Mouse (Mus musculus) frontal cortex, postnatal 25 days (tissue): ENCODE data around the gene Ntm.

Experiments
- DNase-seq, 2 experiments: peaks; one replicate each; pipeline ENCODE4 v3.0.0; 2022; ENCODE audit warnings: low spot score in 2 of 2

Gene Ntm

DNA sequence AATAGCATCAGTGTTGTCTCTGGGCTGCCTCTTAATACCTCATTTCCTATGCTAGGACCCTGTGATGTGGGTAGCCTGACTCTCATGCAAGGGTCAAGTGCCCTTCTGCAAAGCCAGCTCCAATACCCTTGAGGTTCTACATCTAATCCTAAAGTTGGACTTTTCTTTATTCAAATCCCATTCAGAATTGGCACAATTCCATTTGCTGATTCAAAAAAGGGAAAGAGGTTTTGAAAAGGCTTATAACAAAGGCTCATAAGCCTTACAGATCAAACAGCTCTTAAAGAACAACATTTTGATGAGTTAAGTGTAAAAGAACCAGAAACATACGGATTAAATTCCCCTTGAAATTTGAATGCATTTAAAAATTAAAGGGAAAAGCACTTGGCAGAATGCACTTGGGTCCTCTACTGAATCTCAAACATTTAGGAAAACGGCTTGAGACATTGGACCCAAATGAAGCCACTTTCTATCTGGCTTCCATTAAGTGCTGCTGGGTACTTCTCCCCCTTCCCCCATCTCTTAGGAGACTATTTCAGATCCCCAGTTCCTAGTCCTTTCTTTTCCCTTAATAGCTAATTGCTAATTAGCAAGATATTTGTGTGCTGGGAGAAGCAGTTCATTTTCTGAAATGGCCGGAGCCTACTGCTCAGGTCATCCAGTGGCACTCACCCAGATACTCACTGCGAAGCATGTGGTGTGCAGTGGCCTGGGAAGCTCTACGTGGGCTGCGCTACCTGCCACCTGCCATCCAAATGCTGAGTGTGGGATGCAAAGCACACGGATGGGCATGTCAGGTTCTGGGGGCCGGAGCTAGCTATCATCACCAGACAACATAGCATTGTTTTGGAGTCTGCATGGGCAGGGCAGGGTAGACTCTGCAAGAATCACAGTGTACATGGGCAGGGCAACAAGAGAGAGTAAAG is 720.2 kb downstream of the Ntm start:
- DNase-seq, result no peak

DNA sequence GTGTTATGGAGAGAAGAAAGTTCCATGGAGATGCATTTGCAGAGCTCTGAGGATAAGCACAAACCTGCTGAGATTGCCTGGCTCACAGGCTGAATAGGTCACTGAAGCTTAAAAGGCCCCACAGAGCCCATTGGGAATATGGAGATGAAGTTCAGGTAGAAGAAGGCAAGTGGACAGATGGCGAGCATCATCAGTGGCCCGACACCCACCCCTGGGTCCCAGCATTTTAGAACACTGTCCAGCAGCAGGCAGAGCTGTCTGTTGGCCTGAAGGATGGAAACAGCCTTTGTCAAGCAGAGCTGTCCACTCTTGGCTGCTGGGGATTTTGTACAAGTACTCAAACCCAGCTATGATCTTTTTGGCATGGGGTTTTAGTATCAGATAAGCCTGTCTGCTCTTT is 722.1 kb downstream of the Ntm start:
- DNase-seq, result no peak

DNA sequence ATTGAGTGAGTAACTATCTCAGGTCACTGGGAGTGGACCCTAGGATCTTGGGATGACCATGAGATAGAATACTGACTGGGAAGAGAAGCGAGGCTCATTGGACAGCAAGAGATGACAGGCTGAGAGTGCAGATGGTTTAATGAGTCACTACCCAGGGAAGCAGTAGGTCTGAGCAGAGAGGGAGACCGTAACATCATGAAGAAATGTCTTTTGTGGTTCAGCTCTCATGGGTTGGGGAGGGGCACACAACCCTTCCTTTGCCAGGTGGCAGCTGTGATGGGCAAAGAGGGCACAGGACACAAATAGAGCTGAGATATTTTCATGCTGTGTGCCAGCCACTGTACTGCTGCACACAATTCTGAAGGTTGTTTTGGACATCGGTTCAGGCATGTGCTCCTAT is 724.0 kb downstream of the Ntm start:
- DNase-seq, result no peak

DNA sequence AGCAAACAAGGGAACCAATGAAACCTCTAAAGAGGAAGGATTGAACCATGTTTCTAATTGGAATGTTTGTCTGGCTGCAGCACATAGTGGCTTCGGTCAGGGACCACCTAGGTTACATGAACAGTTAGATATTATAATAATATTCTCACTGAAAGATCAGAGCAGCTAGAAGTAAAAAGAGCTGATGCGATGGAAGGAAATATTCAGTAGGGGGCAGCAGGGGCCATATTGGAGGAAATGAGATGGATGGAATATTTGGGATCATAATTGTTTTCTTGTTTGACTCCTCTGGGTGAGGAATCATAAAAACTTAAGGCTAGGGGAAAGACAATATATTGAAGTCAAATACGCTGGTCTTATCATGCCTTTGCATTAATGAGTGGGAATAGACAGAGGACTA is 726.2 kb downstream of the Ntm start:
- no peak for DNase-seq

DNA sequence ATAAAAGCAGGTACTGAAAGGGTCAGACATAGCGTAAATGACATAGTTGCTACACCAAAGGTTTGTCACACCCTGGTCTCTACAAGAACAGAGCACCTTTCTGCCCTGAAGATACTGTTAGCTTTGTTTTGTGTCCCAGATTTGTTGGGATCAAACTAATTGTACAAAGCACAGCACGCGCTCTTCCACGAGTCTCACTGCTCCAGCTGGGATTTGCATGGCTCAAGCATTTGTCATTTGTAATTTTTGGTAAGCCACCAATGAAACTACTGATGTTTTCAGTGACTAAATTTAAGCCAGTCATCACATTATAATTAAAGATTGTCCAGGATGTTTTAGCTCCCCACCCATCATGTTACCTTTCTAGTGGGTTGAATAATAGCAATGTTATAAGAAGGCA is 735.2 kb downstream of the Ntm start:
- no peak for DNase-seq

DNA sequence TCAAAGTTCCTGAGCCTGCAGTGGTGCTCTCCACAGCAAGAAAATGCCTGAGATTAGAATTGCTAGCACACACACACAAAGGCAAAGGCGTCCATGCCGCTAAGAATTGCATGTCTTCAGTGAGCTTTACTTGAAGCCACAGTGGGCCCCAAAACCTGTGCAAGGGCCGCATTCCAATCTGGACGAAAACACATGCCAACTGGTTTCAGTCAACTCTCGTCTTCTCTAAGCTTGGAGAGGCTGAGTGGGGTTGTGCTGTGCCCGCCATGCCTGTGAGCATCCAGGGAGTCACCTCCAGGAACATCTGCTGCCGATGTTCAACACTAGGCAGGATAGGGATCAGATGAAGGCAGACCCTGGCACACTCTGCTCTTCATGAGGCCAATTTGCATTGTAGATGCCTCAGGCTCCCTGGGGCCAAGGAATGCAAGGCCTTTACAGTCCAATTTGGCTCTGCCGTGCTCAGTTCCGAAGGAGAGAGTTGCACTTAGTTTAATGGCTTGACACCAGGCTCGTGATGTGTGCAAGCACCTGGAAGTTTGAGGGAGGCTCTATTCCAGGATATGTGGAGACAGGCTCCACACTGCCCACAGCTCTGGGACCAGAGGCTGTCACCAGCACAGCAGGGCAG is 739.9 kb downstream of the Ntm start:
- no peak for DNase-seq

DNA sequence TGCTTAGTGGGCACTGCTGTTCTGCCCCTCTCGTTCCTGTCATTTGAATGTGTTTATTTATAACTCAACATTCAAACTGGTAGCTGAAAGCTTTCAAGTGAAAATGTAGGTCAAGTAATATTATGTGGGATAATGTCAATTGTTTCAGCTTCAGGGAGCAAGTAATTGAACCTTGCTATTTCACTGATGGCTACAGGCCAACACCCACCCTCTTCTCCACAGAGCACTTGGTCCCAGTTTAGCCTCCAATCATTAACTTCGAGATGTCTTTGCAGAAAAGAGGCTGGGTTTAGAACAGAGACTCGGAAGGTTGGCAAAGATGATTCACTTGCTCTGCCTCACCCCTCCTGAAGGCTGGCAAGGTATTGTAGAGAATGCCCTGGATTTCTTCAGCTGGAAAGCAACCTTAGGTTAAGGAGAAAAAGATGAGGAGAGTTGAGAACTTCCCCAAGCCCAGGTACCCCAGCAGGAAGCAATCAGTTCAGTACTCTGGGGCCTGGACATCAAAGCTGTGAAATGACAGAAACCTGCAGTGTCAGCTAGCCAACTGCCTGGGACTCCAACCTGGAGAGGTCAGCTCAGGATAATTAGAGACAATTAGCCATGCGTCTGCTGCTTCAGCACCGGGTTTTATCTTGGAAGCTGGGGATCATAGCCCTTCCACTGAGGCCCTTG is 741.9 kb downstream of the Ntm start:
- no peak for DNase-seq

DNA sequence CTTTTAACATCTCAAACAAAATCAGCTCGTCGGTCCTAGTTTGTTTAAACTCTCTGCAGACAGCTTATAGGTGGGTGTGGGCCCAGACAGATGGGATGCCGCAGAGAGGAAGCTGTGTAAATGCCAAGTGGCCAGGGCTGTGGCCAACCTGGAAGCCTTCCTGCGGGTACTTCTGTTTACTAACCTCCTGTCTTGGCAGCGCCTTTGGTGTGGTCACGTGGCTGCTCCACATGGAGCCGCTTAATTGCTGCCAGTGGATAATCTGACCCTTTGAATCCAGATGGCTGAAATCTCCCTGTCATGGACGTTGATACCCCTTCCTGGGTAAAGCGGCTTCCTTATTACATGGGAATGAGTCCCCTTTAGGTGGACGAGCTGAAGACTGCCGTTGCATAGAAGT is 742.4 kb downstream of the Ntm start:
- DNase-seq, result peak in 1 of 2 experiments; percentile 28

DNA sequence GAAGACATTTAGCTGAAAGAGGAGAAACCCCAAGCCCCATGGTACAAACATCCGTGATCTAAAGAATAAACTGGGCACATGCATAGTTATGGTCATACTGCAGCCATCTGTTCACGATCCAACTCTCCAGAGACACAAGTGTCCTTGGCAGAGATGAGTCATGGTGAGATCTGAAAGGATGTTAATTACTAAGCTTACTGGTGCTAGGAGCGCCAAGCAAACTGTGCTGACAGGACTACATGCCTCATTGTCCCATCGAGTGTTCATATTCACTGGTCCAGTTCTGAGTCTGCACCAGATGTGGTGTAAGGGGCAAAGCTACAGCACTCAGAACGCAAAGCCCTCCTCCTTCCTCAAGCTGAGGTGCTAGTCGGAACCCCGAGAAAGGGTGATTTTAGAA is 745.0 kb downstream of the Ntm start:
- no peak for DNase-seq

DNA sequence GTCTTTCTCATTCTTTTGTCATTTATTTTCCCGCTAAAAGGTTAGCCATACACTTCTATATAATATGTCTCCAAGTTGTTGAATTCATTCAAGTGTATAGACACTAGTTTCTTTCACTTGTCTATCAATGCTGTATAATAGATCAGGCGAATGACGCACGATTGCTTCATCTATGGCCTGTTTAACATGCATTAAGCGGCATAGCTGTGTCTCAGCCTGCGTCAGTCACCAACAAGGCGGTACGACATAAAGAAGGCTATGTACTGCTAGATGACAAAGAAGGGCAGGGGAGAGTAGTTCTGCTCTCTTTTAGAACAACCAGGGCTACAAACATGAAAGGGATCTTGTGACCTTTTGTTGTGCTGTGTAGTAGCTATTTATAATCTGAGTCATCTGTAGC is 746.4 kb downstream of the Ntm start:
- no peak for DNase-seq

DNA sequence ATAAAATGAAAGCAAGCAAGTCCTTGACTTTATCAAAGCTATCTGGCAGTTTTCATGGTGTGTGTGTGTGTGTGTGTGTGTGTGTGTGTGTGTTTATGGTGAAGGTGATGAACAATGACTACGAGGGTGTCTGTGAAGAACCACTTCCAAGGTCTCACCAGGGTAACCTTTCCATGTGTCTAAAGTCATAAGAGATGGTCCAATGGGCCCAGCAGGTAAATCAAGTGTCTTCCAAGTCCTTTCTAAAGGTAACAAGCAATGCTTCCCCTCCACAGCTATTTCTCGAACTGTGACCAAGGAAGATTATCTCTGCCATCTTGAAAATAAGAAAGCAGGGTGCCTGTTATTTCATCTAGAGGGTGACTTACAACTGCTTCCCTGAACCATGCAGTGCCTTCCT is 747.1 kb downstream of the Ntm start:
- DNase-seq, result no peak

DNA sequence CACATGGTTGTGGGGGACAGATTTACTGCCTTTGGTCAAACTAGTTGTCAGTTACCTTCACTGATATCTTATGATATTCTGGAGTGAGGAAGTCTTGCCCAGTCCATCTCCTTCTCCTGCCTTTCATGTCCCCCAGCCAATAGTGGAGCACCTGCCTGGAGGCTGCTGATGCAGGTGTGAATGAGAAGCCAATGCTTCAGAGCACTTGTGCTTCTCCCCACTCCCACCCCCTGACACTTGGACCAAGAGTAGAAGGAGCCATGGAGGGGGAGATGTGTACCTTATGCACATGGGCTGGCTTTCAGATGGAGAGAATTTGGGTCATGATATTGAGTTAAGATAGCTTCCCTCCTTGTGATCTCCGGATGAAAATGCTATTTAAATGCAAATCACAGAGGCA is 747.7 kb downstream of the Ntm start:
- no peak for DNase-seq

DNA sequence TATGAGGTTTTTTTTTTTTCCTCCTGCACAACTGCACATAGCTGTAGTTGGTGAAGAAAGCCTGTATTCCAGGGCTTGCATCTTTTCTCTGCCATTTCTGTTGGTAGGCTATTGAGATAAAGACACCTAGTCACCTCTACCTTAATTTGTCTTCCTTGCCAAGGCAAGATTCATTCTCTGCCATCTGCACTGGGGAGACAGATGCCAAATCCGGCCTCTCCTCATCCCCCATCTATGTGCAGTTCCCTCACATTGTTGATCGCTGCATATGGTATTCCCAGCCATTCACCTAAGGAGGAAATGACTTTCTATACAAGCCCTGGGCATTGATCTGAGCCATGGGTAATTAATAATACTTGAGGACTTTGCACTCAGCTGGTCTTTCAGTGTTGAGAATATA is 753.7 kb downstream of the Ntm start:
- no peak for DNase-seq

DNA sequence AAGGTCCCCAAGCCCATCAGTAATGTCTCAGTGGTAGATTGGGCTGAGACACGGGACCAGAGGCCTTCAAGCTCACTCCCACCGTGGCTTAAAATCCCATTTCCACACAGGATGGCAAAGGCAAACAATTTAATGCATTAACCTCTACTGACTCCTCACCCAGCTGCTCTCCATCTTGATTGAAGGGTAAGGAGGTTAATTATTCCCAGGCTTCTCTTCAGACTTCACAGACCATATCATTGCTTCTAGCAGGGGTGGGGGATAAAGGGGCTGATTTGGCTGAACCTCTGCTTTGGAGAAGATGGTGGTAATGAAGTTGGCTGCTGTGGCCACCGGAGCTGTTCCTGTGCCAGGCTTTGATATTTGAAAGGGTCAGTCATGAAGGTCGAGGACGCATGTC is 754.8 kb downstream of the Ntm start:
- DNase-seq, result no peak

DNA sequence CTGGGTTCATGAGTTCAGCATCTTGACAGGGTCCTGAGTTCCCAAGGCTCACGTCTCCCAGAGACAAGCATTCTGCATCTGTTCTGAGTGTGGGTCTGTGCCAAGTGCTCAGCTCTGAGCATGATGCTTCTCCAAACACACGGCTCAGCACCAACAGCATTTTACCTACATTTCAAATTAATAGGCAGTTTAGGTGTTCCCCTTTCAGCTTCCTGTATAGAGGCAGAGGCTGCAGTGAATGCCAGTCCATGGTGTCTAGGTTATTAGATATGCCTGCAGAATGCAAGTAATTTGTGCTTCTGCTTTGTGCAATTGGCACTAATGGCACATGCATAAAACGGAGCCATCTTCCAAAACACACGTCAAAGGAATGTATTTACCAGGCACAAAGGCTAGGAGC is 757.3 kb downstream of the Ntm start:
- no peak for DNase-seq

DNA sequence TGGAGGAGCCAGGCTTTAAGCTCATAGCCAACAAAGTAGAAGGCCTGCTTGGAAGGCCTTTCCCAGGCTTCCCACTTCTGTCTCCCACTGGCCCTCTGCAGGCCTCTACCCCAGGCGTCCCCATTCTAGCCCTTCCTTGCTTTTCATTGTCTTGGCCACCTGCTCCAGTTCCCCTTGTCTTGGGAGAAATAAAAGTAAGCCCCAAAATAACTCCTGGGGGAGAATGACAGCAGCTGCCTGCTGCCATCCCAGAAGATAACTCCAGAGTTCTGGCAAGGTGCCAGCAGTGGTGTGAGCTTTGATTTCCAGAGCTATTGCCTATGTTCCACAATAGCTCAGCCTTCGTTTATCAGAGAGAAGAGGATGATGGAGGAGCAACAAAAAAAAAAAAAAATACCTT is 760.7 kb downstream of the Ntm start:
- no peak for DNase-seq

DNA sequence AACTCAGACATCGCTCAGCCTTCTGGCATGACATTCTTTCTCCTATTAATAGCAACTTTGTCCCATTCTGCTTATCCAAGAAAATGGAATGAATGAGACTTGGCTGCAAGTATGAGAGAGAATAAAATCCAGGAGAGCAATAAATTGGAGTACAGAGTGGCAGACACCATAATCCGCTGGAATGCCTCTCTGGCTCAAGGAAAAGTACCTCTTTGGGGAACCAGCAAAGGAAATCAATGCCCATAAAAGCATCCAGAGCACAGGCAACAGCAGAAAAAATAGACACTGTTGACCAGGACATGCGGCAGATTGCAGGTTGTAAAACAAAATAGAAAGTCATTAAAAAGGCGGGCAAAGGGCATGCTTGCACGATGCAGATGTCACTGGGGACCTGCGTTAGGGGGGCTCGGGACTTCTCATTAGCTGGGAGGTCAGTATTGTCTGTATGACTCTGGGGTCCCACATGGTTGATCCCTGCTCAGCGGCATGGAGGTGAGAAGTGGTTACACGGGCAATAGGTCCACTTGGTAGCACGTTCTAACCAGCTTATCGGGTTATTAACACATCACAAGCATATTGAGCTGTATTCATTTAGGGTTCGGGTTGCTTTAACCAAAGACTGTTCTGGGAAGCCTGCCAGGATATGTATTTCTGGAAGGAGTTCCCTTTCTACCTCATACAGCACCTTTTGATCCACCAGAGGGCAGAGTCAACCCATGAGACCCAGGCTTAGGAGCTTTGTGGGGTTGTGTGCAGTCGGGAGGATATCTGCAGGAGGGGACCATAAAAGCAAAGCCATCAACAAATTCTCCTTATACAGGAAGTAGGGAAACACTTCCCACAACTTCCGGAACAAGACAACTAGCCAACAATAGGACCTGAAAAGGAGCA is 761.5 kb downstream of the Ntm start:
- DNase-seq, result no peak

DNA sequence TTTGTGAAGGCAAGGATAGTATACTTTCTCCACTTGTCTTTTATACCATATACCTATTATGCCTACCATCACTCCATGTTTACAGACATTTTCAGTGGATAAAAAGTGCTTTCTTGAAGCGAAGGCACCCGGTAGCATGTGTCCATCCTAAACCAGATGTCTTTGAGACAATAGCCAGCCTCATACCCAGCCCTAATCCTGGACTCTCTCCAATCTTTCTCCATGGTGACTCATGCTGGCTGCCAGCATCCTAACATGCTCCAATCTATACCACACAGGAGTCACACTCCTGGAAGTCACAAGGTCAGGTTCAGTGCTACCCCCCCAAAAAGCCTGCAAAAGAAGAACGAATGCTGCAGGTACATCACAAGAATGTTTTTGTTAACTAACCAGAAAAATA is 765.9 kb downstream of the Ntm start:
- DNase-seq, result no peak

DNA sequence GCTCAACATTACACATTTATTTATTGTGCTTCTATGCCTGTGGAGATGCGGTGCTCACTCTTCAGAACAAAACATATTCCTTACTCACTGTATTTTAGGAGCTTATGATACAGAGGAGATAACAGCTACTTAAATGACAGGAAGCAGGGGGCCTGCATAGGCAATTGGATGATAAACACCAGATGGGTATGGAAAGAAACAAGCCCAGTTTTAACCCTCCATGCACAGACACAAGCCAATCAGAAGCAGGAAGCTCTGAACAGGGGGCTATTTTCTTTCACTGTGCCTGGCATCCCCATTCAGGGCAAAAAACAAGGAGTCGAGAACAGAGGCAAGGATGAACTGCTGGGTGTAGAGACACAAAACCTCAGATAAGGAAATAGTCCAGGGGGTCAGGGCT is 768.7 kb downstream of the Ntm start:
- no peak for DNase-seq

DNA sequence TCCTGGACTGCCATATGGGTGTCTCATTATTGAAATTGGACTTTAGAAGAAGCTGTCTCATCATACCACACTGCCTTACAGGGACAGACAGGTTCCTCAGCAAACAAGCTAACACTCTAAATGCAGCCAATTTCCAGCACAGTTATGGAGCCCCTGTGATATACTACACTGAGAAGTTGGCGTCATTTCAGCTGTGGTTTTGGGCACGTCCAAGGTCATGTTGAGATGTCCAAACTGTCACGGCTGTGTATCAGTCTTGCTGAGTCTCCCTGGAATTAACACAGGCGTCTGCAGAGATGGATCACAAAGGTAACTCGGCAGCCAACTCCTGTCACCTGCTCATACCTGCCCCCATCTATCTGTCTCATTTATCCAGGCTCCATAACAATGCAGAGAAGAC is 779.9 kb downstream of the Ntm start:
- DNase-seq, result no peak

DNA sequence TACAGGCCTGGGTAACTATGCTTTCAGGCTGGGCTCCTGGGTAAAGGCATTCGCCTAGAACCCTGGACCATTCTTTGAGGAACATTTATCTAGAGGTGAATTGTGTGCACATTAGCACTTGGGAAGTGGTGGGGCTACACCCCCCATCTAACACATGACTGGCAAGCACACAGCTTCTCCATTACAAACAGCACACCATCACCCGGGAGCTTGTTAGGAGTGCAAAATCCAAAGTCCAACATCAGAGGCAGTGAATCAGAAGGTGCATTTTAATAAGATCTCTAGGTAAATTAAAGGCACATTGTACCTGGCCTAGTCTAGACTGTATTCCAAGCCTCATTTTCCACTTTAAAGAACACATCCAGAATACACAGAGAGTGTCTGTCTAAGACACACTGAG is 781.3 kb downstream of the Ntm start:
- no peak for DNase-seq

DNA sequence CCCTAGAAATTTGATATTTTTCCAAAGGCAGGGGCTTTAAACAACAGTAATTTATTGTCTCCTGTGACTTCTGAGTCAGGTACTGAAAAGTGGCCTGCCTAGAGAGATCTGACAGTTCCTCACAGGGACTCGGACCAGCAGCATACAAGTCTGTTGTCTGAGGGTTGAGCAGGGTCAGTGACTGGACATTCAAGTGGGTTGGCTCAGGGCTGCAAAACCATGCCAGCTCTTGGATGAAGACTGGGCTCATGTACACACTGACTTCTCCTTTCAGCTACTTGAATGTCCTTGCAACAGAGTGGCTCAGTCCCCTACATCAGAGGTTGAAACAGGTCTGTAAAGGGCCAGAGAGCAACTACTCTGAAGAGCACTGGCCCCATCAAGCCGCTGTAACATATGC is 797.2 kb downstream of the Ntm start:
- DNase-seq, result no peak
